Comparison of ENCODE assay signal across 8 mouse cellular contexts in the genomic region with DNA sequence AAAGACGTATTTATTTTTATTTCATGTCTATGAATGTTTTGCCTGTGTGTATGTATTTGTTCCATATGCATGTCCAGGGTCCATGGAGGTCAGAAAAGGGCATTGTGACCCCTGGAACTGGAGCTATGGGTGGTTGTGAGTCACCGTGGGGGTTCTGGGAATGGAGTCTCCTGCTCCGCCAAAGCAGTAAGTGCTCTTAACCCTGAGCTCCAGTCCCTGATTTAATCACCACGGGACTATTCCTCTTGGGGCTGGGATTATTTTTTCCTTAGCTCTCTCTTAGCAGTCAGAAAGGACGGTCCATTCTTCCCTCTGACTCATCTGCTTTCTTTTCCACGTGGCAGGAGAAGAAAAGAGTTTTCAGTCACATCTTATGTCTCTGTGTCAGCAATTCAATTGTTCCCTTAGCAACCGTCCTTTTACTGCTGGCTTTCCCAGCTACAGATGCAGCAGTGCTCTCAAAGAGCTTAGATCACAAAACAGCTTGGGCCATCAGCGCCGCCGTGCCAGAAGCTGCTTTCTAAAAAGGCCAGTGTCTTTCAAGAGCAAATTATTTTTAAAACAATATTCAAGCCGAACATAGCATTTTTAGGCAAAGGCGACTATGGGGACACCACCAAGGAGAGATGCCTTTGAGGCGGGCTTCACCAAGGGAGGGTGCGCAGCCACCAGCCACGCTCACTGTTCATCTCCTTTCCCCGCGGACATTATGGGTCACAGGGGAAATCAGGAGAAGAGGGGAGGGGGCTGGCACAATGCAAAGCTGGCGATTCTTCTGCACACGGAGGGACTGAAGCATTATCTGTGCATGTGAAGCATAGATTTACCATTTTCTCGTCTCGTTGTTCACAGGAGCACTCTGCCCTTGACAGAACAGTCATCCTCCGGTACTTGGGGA.
DNase-seq lines count a peak whose midpoint lies in the region; ATAC-seq and TF ChIP-seq lines count a peak whose summit lies in the region.

No protein-coding gene starts in this region.

- H3K27me3 ChIP-seq in kidney, postnatal 0 days (ENCODE audit: insufficient read depth, low read length) = no peaks in the 10 kb centered on the region
- H3K27me3 ChIP-seq in intestine, embryonic 14.5 days (replicated peaks; ENCODE audit: control insufficient read depth, insufficient read depth, low read length) = no peaks in the 10 kb centered on the region
- H3K27me3 ChIP-seq in midbrain, embryonic 11.5 days (ENCODE audit: control insufficient read depth, insufficient read depth, low read length) = no peaks in the 10 kb centered on the region

- no peaks in the 10 kb centered on the region; the same call in 1 of the 2 replicates for H3K9me3 ChIP-seq in kidney, postnatal 0 days (replicated peaks; ENCODE audit: low read length)
- 0 out of 2 replicates have a peak, but pooled peaks cover 2% of the 10 kb centered on the region for H3K9me3 ChIP-seq in intestine, embryonic 14.5 days (ENCODE audit: control insufficient read depth, low read length)
- peaks cover 5% of the 10 kb centered on the region for H3K9me3 ChIP-seq in midbrain, embryonic 11.5 days (ENCODE audit: control insufficient read depth, low read length)

- 17% methylated on average over 22 of the region's 22 CpGs for WGBS in kidney, postnatal 0 days
- 24% methylated on average over 22 of the region's 22 CpGs for WGBS in intestine, embryonic 14.5 days
- 3% methylated on average over 22 of the region's 22 CpGs for WGBS in midbrain, embryonic 11.5 days

- DNase-seq in kidney, postnatal 0 days (ENCODE audit: low spot score) = peak; percentile 45
- no peak for DNase-seq in kidney, postnatal 25 days
- DNase-seq in embryo, embryonic 9.5 days (ENCODE audit: extremely low spot score) = peak; percentile 67
- peak; percentile 58 for DNase-seq in intestine, embryonic 14.5 days (ENCODE audit: low spot score)
- DNase-seq in midbrain, embryonic 11.5 days (ENCODE audit: low spot score, missing footprints) = peak; percentile 96
- DNase-seq in adrenal gland, adult 2 months = no peak

- H3K4me1 ChIP-seq in kidney, postnatal 0 days (replicated peaks; ENCODE audit: insufficient read depth, low read length) = 0 out of 2 replicates have a peak, but pooled peaks cover 2% of the 10 kb centered on the region
- no peaks in the 10 kb centered on the region for H3K4me1 ChIP-seq in intestine, embryonic 14.5 days (replicated peaks; ENCODE audit: control insufficient read depth, insufficient read depth, low read length)
- H3K4me1 ChIP-seq in midbrain, embryonic 11.5 days (ENCODE audit: control insufficient read depth, insufficient read depth, low read length) = peaks cover 22% of the 10 kb centered on the region

- no peak overlapping the region for H3K9ac ChIP-seq in kidney, postnatal 0 days (ENCODE audit: low read depth, low read length)
- no peak overlapping the region for H3K9ac ChIP-seq in intestine, embryonic 14.5 days (ENCODE audit: low read length)
- H3K9ac ChIP-seq in midbrain, embryonic 11.5 days (ENCODE audit: low read length) = peak overlapping the region; percentile 12

- no peak for TF ChIP-seq CTCF in kidney, postnatal 0 days (IDR thresholded peaks at IDR 0.05; ENCODE audit: low read depth)

- H3K27ac ChIP-seq in kidney, postnatal 0 days = no peak overlapping the region
- no peak overlapping the region for H3K27ac ChIP-seq in intestine, embryonic 14.5 days (ENCODE audit: low read depth)
- peak overlapping the region; percentile 63 for H3K27ac ChIP-seq in midbrain, embryonic 11.5 days (ENCODE audit: low read depth, low read length)

- peak overlapping the region; percentile 40 for H3K4me2 ChIP-seq in kidney, postnatal 0 days (ENCODE audit: low read length)
- peak overlapping the region; percentile 41 for H3K4me2 ChIP-seq in intestine, embryonic 14.5 days (ENCODE audit: low read length)
- peak overlapping the region; percentile 30 for H3K4me2 ChIP-seq in midbrain, embryonic 11.5 days

- no peaks in the 10 kb centered on the region for H3K36me3 ChIP-seq in kidney, postnatal 0 days (ENCODE audit: insufficient read depth, low read length)
- no peaks in the 10 kb centered on the region for H3K36me3 ChIP-seq in intestine, embryonic 14.5 days (ENCODE audit: control insufficient read depth, insufficient read depth, low read length)
- no peaks in the 10 kb centered on the region for H3K36me3 ChIP-seq in midbrain, embryonic 11.5 days (ENCODE audit: control insufficient read depth, insufficient read depth, low read length)

- H3K4me3 ChIP-seq in kidney, postnatal 0 days (replicated peaks; ENCODE audit: low read depth, low read length) = peak overlapping the region; percentile 2; the same call in 1 of the 2 replicates
- H3K4me3 ChIP-seq in intestine, embryonic 14.5 days (ENCODE audit: low read depth, low read length) = 0 out of 2 replicates have a peak overlapping the region, but pooled peaks have one; percentile 4
- H3K4me3 ChIP-seq in midbrain, embryonic 11.5 days (ENCODE audit: low read depth, low read length) = peak overlapping the region; percentile 1; the same call in 1 of the 2 replicates

- ATAC-seq in kidney, postnatal 0 days (replicated peaks; ENCODE audit: low FRiP score, low read depth) = no peak
- ATAC-seq in intestine, embryonic 14.5 days (replicated peaks; ENCODE audit: low FRiP score, low TSS enrichment, low read depth) = no peak
- peak; percentile 88 for ATAC-seq in midbrain, embryonic 11.5 days (ENCODE audit: low FRiP score)
- no peak for ATAC-seq in CD4-positive, CD25-positive, alpha-beta regulatory T cell, adult 4 months
- no peak for ATAC-seq in megakaryocyte, adult 5-6 weeks (ENCODE audit: poor library complexity, severe bottlenecking)

Comparison
In these comparisons a context has a peak if more than half of its experiments do, and no peak if none do; other contexts are left out.
1. DNase-seq: peak in kidney, postnatal 0 days (single experiment), embryo, embryonic 9.5 days (single experiment), intestine, embryonic 14.5 days (single experiment) and midbrain, embryonic 11.5 days (single experiment); none in kidney, postnatal 25 days (0 of 2) and adrenal gland, adult 2 months (single experiment).
2. Peak in every context shown above with its lines, with median percentiles within 50 percentile points of each other: H3K4me2 ChIP-seq and H3K4me3 ChIP-seq.